Mouse (Mus musculus): ENCODE measurements around the gene B4galt4. TPM values are rescaled to one million over a fixed set of nuclear protein-coding genes. Genes with fewer than 3 reads are reported as not detected.
A peak's percentile ranks its signal among the peaks of the same experiment; 100 is the strongest.

Gene B4galt4
- polyA plus RNA-seq, 1 experiment from 2014 or later, result 26.8 TPM

- H3K9me3 ChIP-seq (ENCODE audit: control insufficient read depth, low read length), result no peaks in the 10 kb centered on the region
- no peak overlapping the region for H3K4me2 ChIP-seq (ENCODE audit: low read depth, severe bottlenecking)
- H3K27me3 ChIP-seq (ENCODE audit: control insufficient read depth, insufficient read depth, low read length), result no peaks in the 10 kb centered on the region
- ATAC-seq (ENCODE audit: insufficient number of reproducible peaks, low FRiP score, low TSS enrichment, low read depth) (no peak), DNase-seq (ENCODE audit: low spot score) (peak; percentile 16)
- H3K4me1 ChIP-seq (ENCODE audit: control insufficient read depth, insufficient read depth, low read length), result no peaks in the 10 kb centered on the region
- H3K27ac ChIP-seq (replicated peaks; ENCODE audit: low read depth, low read length), result no peak overlapping the region
- no peaks in the 10 kb centered on the region for H3K36me3 ChIP-seq (ENCODE audit: control insufficient read depth, insufficient read depth, low read length)
- 90% methylated on average over 7 of the region's 9 CpGs for WGBS
- H3K4me3 ChIP-seq (ENCODE audit: low read depth, low read length), result no peak overlapping the region
- no peak overlapping the region for H3K9ac ChIP-seq (ENCODE audit: low read length)
Measured at GRCm38 (mm10) chr16:38721377-38721776, 20.7 kb upstream of the B4galt4 start.

- ATAC-seq (ENCODE audit: insufficient number of reproducible peaks, low FRiP score, low TSS enrichment, low read depth) (no peak), DNase-seq (ENCODE audit: low spot score) (peak; percentile 15)
Measured at GRCm38 (mm10) chr16:38724256-38724655, 17.8 kb upstream of the B4galt4 start.

GRCm38 (mm10) chr16:38724974-38725373, 17.1 kb upstream of the B4galt4 start:
- ATAC-seq (ENCODE audit: insufficient number of reproducible peaks, low FRiP score, low TSS enrichment, low read depth), result no peak
- DNase-seq (ENCODE audit: low spot score), result peak; percentile 17
- no peak overlapping the region for H3K27ac ChIP-seq (replicated peaks; ENCODE audit: low read depth, low read length)
- WGBS, result 80% methylated on average over 13 of the region's 13 CpGs
- H3K27me3 ChIP-seq (ENCODE audit: control insufficient read depth, insufficient read depth, low read length), result no peaks in the 10 kb centered on the region
- no peaks in the 10 kb centered on the region for H3K4me1 ChIP-seq (ENCODE audit: control insufficient read depth, insufficient read depth, low read length)
- no peaks in the 10 kb centered on the region for H3K36me3 ChIP-seq (ENCODE audit: control insufficient read depth, insufficient read depth, low read length)
- no peaks in the 10 kb centered on the region for H3K9me3 ChIP-seq (ENCODE audit: control insufficient read depth, low read length)
- H3K9ac ChIP-seq (ENCODE audit: low read length), result no peak overlapping the region
- H3K4me3 ChIP-seq (ENCODE audit: low read depth, low read length), result no peak overlapping the region
- no peak overlapping the region for H3K4me2 ChIP-seq (ENCODE audit: low read depth, severe bottlenecking)

More at GRCm38 (mm10) chr16:38724256-38724655, 17.8 kb upstream of the B4galt4 start:
- Histone ChIP-seq H3K27ac (replicated peaks; ENCODE audit: low read depth, low read length) (no peak overlapping the region), H3K4me3 (ENCODE audit: low read depth, low read length) (no peak overlapping the region), H3K9ac (ENCODE audit: low read length) (no peak overlapping the region), H3K4me2 (ENCODE audit: low read depth, severe bottlenecking) (no peak overlapping the region), H3K9me3 (ENCODE audit: control insufficient read depth, low read length) (no peaks in the 10 kb centered on the region), H3K27me3 (ENCODE audit: control insufficient read depth, insufficient read depth, low read length) (no peaks in the 10 kb centered on the region), H3K36me3 (ENCODE audit: control insufficient read depth, insufficient read depth, low read length) (no peaks in the 10 kb centered on the region), H3K4me1 (ENCODE audit: control insufficient read depth, insufficient read depth, low read length) (no peaks in the 10 kb centered on the region)
- 74% methylated on average over 8 of the region's 8 CpGs for WGBS

GRCm38 (mm10) chr16:38728576-38729132, 13.4 kb upstream of the B4galt4 start:
- H3K9ac ChIP-seq (ENCODE audit: low read length), result no peak overlapping the region
- no peaks in the 10 kb centered on the region for H3K27me3 ChIP-seq (ENCODE audit: control insufficient read depth, insufficient read depth, low read length)
- DNase-seq (ENCODE audit: low spot score), result peak; percentile 14
- H3K4me3 ChIP-seq (ENCODE audit: low read depth, low read length), result no peak overlapping the region
- H3K36me3 ChIP-seq (ENCODE audit: control insufficient read depth, insufficient read depth, low read length), result no peaks in the 10 kb centered on the region
- no peak overlapping the region for H3K27ac ChIP-seq (replicated peaks; ENCODE audit: low read depth, low read length)
- ATAC-seq (ENCODE audit: insufficient number of reproducible peaks, low FRiP score, low TSS enrichment, low read depth), result no peak
- H3K9me3 ChIP-seq (ENCODE audit: control insufficient read depth, low read length), result no peaks in the 10 kb centered on the region
- no peaks in the 10 kb centered on the region for H3K4me1 ChIP-seq (ENCODE audit: control insufficient read depth, insufficient read depth, low read length)
- H3K4me2 ChIP-seq (ENCODE audit: low read depth, severe bottlenecking), result no peak overlapping the region
- 93% methylated on average over 15 of the region's 15 CpGs for WGBS

- no peak overlapping the region for H3K27ac ChIP-seq (replicated peaks; ENCODE audit: low read depth, low read length)
- 86% methylated on average over 6 of the region's 6 CpGs for WGBS
- no peak overlapping the region for H3K9ac ChIP-seq (ENCODE audit: low read length)
- ATAC-seq (ENCODE audit: insufficient number of reproducible peaks, low FRiP score, low TSS enrichment, low read depth) (peak; percentile 51), DNase-seq (ENCODE audit: low spot score) (peak; percentile 16)
- H3K4me1 ChIP-seq (ENCODE audit: control insufficient read depth, insufficient read depth, low read length), result no peaks in the 10 kb centered on the region
- H3K27me3 ChIP-seq (ENCODE audit: control insufficient read depth, insufficient read depth, low read length), result no peaks in the 10 kb centered on the region
- no peak overlapping the region for H3K4me3 ChIP-seq (ENCODE audit: low read depth, low read length)
- H3K36me3 ChIP-seq (ENCODE audit: control insufficient read depth, insufficient read depth, low read length), result no peaks in the 10 kb centered on the region
- no peak overlapping the region for H3K4me2 ChIP-seq (ENCODE audit: low read depth, severe bottlenecking)
- H3K9me3 ChIP-seq (ENCODE audit: control insufficient read depth, low read length), result no peaks in the 10 kb centered on the region
Measured at GRCm38 (mm10) chr16:38729139-38729538, 12.9 kb upstream of the B4galt4 start.

- ATAC-seq (ENCODE audit: insufficient number of reproducible peaks, low FRiP score, low TSS enrichment, low read depth) (no peak), DNase-seq (ENCODE audit: low spot score) (peak; percentile 20)
- no peak overlapping the region for H3K27ac ChIP-seq (replicated peaks; ENCODE audit: low read depth, low read length)
- H3K36me3 ChIP-seq (ENCODE audit: control insufficient read depth, insufficient read depth, low read length), result no peaks in the 10 kb centered on the region
- H3K4me3 ChIP-seq (ENCODE audit: low read depth, low read length), result no peak overlapping the region
- H3K9ac ChIP-seq (ENCODE audit: low read length), result no peak overlapping the region
- H3K9me3 ChIP-seq (ENCODE audit: control insufficient read depth, low read length), result no peaks in the 10 kb centered on the region
- 64% methylated on average over 15 of the region's 15 CpGs for WGBS
- no peaks in the 10 kb centered on the region for H3K4me1 ChIP-seq (ENCODE audit: control insufficient read depth, insufficient read depth, low read length)
- H3K4me2 ChIP-seq (ENCODE audit: low read depth, severe bottlenecking), result no peak overlapping the region
- H3K27me3 ChIP-seq (ENCODE audit: control insufficient read depth, insufficient read depth, low read length), result no peaks in the 10 kb centered on the region
Measured at GRCm38 (mm10) chr16:38729610-38730288, 12.3 kb upstream of the B4galt4 start.

- WGBS, result 57% methylated on average over 8 of the region's 8 CpGs
- Histone ChIP-seq H3K4me3 (ENCODE audit: low read depth, low read length) (no peak overlapping the region), H3K9ac (ENCODE audit: low read length) (no peak overlapping the region), H3K9me3 (ENCODE audit: control insufficient read depth, low read length) (no peaks in the 10 kb centered on the region), H3K4me1 (ENCODE audit: control insufficient read depth, insufficient read depth, low read length) (no peaks in the 10 kb centered on the region), H3K27me3 (ENCODE audit: control insufficient read depth, insufficient read depth, low read length) (no peaks in the 10 kb centered on the region), H3K4me2 (ENCODE audit: low read depth, severe bottlenecking) (no peak overlapping the region), H3K27ac (replicated peaks; ENCODE audit: low read depth, low read length) (no peak overlapping the region), H3K36me3 (ENCODE audit: control insufficient read depth, insufficient read depth, low read length) (no peaks in the 10 kb centered on the region)
- DNase-seq (ENCODE audit: low spot score) (peak; percentile 15), ATAC-seq (ENCODE audit: insufficient number of reproducible peaks, low FRiP score, low TSS enrichment, low read depth) (no peak)
Measured at GRCm38 (mm10) chr16:38730921-38731320, 11.1 kb upstream of the B4galt4 start.

GRCm38 (mm10) chr16:38741204-38741903, 710 bp upstream of the B4galt4 start:
- DNase-seq (ENCODE audit: low spot score), result peak; percentile 12
- Histone ChIP-seq H3K4me2 (ENCODE audit: low read depth, severe bottlenecking) (peak overlapping the region; percentile 88), H3K27ac (replicated peaks; ENCODE audit: low read depth, low read length) (no peak overlapping the region), H3K9ac (ENCODE audit: low read length) (no peak overlapping the region), H3K4me1 (ENCODE audit: control insufficient read depth, insufficient read depth, low read length) (peaks cover 4% of the 10 kb centered on the region; the same call in 1 of the 2 replicates), H3K4me3 (ENCODE audit: low read depth, low read length) (peak overlapping the region; percentile 67; the same call in 1 of the 2 replicates), H3K27me3 (ENCODE audit: control insufficient read depth, insufficient read depth, low read length) (no peaks in the 10 kb centered on the region), H3K36me3 (ENCODE audit: control insufficient read depth, insufficient read depth, low read length) (no peaks in the 10 kb centered on the region), H3K9me3 (ENCODE audit: control insufficient read depth, low read length) (no peaks in the 10 kb centered on the region)
- 0 out of 2 replicates have a peak, but pooled peaks have one; percentile 28 for ATAC-seq (ENCODE audit: insufficient number of reproducible peaks, low FRiP score, low TSS enrichment, low read depth)
- 81% methylated on average over 13 of the region's 13 CpGs for WGBS

Measured in limb, embryonic 11.5 days (tissue).